Comparison of ENCODE assay signal across 24 mouse cellular contexts in genomic region chr8:28239411-28239810, GRCm38 (mm10).
A peak's percentile ranks its signal among the peaks of the same experiment; 100 is the strongest.
DNase-seq lines count a peak whose midpoint lies in the region; ATAC-seq and TF ChIP-seq lines count a peak whose summit lies in the region.
"Had no signal": no experiment of that assay in that cellular context is flagged by ENCODE, and none has a peak within 500 bp of the region (broad histone marks: within the 10 kb centered on the region; RNA-seq: fewer than 3 reads in every experiment).

No protein-coding gene starts in this region.

- no peaks in the 10 kb centered on the region for H3K9me3 ChIP-seq in forebrain, embryonic 12.5 days
- H3K9me3 ChIP-seq in forebrain, embryonic 11.5 days (ENCODE audit: control insufficient read depth, low read length): no peaks in the 10 kb centered on the region
- no peaks in the 10 kb centered on the region for H3K9me3 ChIP-seq in neural tube, embryonic 15.5 days (replicated peaks)
- H3K9me3 ChIP-seq in intestine, embryonic 15.5 days: no peaks in the 10 kb centered on the region
- H3K9me3 ChIP-seq in lung, postnatal 0 days (ENCODE audit: low read length): no peaks in the 10 kb centered on the region
- H3K9me3 ChIP-seq: forebrain, embryonic 15.5 days; hindbrain, embryonic 13.5 days; liver, embryonic 12.5 days had no signal

- H3K4me1 ChIP-seq in forebrain, embryonic 12.5 days: no peaks in the 10 kb centered on the region
- no peaks in the 10 kb centered on the region for H3K4me1 ChIP-seq in forebrain, embryonic 11.5 days (replicated peaks; ENCODE audit: control insufficient read depth, insufficient read depth, low read length)
- H3K4me1 ChIP-seq in neural tube, embryonic 15.5 days: no peaks in the 10 kb centered on the region
- no peaks in the 10 kb centered on the region for H3K4me1 ChIP-seq in intestine, embryonic 15.5 days (replicated peaks)
- H3K4me1 ChIP-seq in lung, postnatal 0 days (ENCODE audit: insufficient read depth, low read depth, low read length): no peaks in the 10 kb centered on the region
- H3K4me1 ChIP-seq: forebrain, embryonic 15.5 days; hindbrain, embryonic 13.5 days; liver, embryonic 12.5 days; megakaryocyte, embryonic 14.5 days had no signal

- H3K9ac ChIP-seq in forebrain, embryonic 12.5 days: no peak overlapping the region
- H3K9ac ChIP-seq in forebrain, embryonic 11.5 days (ENCODE audit: low read length): no peak overlapping the region
- H3K9ac ChIP-seq in neural tube, embryonic 15.5 days (replicated peaks): no peak overlapping the region
- H3K9ac ChIP-seq in intestine, embryonic 15.5 days: no peak overlapping the region
- no peak overlapping the region for H3K9ac ChIP-seq in lung, postnatal 0 days (replicated peaks; ENCODE audit: low read depth)
- H3K9ac ChIP-seq: forebrain, embryonic 15.5 days; hindbrain, embryonic 13.5 days; liver, embryonic 12.5 days; liver, postnatal 0 days had no signal

- TF ChIP-seq CTCF in lung, postnatal 0 days (IDR thresholded peaks at IDR 0.05): no peak

- 0 out of 2 replicates have a peak, but pooled peaks have one; percentile 36 for ATAC-seq in forebrain, embryonic 12.5 days (ENCODE audit: low FRiP score)
- no peak for ATAC-seq in forebrain, embryonic 11.5 days (replicated peaks; ENCODE audit: low FRiP score)
- no peak for ATAC-seq in neural tube, embryonic 15.5 days (ENCODE audit: low FRiP score)
- no peak for ATAC-seq in intestine, embryonic 15.5 days
- no peak for ATAC-seq in lung, postnatal 0 days
- ATAC-seq: forebrain, embryonic 15.5 days; liver, embryonic 12.5 days; liver, postnatal 0 days had no signal

- no peak for DNase-seq in forebrain, embryonic 11.5 days (ENCODE audit: low spot score)
- peak; percentile 29 for DNase-seq in neural tube, embryonic 10.5 days (ENCODE audit: extremely low spot score, low spot score)
- DNase-seq in embryo, embryonic 9.5 days (ENCODE audit: extremely low spot score): peak; percentile 14
- DNase-seq in lung, postnatal 0 days (ENCODE audit: low spot score): no peak
- DNase-seq: adrenal gland, postnatal 14 days; cerebellum, adult 2 months; cerebellum, postnatal 36 days; heart, postnatal 14 days; kidney, adult 2 months; layer of hippocampus, postnatal 36 days; left cerebral cortex, postnatal 4 days; liver, postnatal 0 days; lung, postnatal 4 days; midbrain, embryonic 14.5 days; right cerebral cortex, postnatal 14 days; thymus, postnatal 4 days had no signal

- no peak for TF ChIP-seq EP300 in lung, postnatal 0 days (IDR thresholded peaks at IDR 0.05)

- WGBS in forebrain, embryonic 12.5 days: 83% methylated on average over 7 of the region's 7 CpGs
- 66% methylated on average over 7 of the region's 7 CpGs for WGBS in forebrain, embryonic 11.5 days
- WGBS in neural tube, embryonic 15.5 days: 54% methylated on average over 7 of the region's 7 CpGs
- WGBS in intestine, embryonic 15.5 days: 91% methylated on average over 7 of the region's 7 CpGs
- WGBS in lung, postnatal 0 days: 88% methylated on average over 7 of the region's 7 CpGs

- no peak overlapping the region for H3K4me2 ChIP-seq in forebrain, embryonic 12.5 days
- no peak overlapping the region for H3K4me2 ChIP-seq in forebrain, embryonic 11.5 days (ENCODE audit: low read depth, low read length, severe bottlenecking)
- H3K4me2 ChIP-seq in neural tube, embryonic 15.5 days: no peak overlapping the region
- H3K4me2 ChIP-seq in intestine, embryonic 15.5 days (replicated peaks): no peak overlapping the region
- H3K4me2 ChIP-seq in lung, postnatal 0 days (replicated peaks; ENCODE audit: low read depth, low read length): no peak overlapping the region
- H3K4me2 ChIP-seq: forebrain, embryonic 15.5 days; hindbrain, embryonic 13.5 days; liver, embryonic 12.5 days had no signal

- H3K4me3 ChIP-seq in forebrain, embryonic 12.5 days (replicated peaks): no peak overlapping the region
- H3K4me3 ChIP-seq in forebrain, embryonic 11.5 days (ENCODE audit: low read depth, low read length): no peak overlapping the region
- H3K4me3 ChIP-seq in neural tube, embryonic 15.5 days (replicated peaks): no peak overlapping the region
- no peak overlapping the region for H3K4me3 ChIP-seq in intestine, embryonic 15.5 days (replicated peaks)
- H3K4me3 ChIP-seq in lung, postnatal 0 days (ENCODE audit: low read depth, low read length): no peak overlapping the region
- H3K4me3 ChIP-seq: forebrain, embryonic 15.5 days; hindbrain, embryonic 13.5 days; liver, embryonic 12.5 days; megakaryocyte, embryonic 14.5 days had no signal

- no peaks in the 10 kb centered on the region for H3K36me3 ChIP-seq in forebrain, embryonic 12.5 days (replicated peaks)
- H3K36me3 ChIP-seq in forebrain, embryonic 11.5 days (ENCODE audit: control insufficient read depth, insufficient read depth, low read length): no peaks in the 10 kb centered on the region
- no peaks in the 10 kb centered on the region for H3K36me3 ChIP-seq in neural tube, embryonic 15.5 days
- no peaks in the 10 kb centered on the region for H3K36me3 ChIP-seq in intestine, embryonic 15.5 days
- no peaks in the 10 kb centered on the region for H3K36me3 ChIP-seq in lung, postnatal 0 days (ENCODE audit: insufficient read depth, low read length)
- H3K36me3 ChIP-seq: forebrain, embryonic 15.5 days; hindbrain, embryonic 13.5 days; liver, embryonic 12.5 days had no signal

- no peak overlapping the region for H3K27ac ChIP-seq in forebrain, embryonic 12.5 days
- H3K27ac ChIP-seq in forebrain, embryonic 11.5 days (ENCODE audit: low read depth, low read length): no peak overlapping the region
- H3K27ac ChIP-seq in neural tube, embryonic 15.5 days (replicated peaks): no peak overlapping the region
- no peak overlapping the region for H3K27ac ChIP-seq in intestine, embryonic 15.5 days
- H3K27ac ChIP-seq in lung, postnatal 0 days (ENCODE audit: low read length): no peak overlapping the region
- H3K27ac ChIP-seq: forebrain, embryonic 15.5 days; hindbrain, embryonic 13.5 days; kidney, postnatal 0 days; liver, embryonic 12.5 days had no signal

- H3K27me3 ChIP-seq in forebrain, embryonic 12.5 days: no peaks in the 10 kb centered on the region
- H3K27me3 ChIP-seq in forebrain, embryonic 11.5 days (ENCODE audit: control insufficient read depth, insufficient read depth, low read length): no peaks in the 10 kb centered on the region
- no peaks in the 10 kb centered on the region for H3K27me3 ChIP-seq in neural tube, embryonic 15.5 days (replicated peaks)
- H3K27me3 ChIP-seq in intestine, embryonic 15.5 days (replicated peaks): no peaks in the 10 kb centered on the region
- no peaks in the 10 kb centered on the region for H3K27me3 ChIP-seq in lung, postnatal 0 days (replicated peaks; ENCODE audit: insufficient read depth, low read length)
- H3K27me3 ChIP-seq: forebrain, embryonic 15.5 days; hindbrain, embryonic 13.5 days; liver, embryonic 12.5 days; megakaryocyte, embryonic 14.5 days had no signal

Comparison
In these comparisons a context has a peak if more than half of its experiments do, and no peak if none do; other contexts are left out.
1. DNase-seq: peak in neural tube, embryonic 10.5 days (single experiment) and embryo, embryonic 9.5 days (single experiment); none in forebrain, embryonic 11.5 days (single experiment) and lung, postnatal 0 days (single experiment).